Mouse (Mus musculus) spleen, postnatal 10 days (tissue): ENCODE results near the gene Slc9a9.

Experiments
- DNase-seq, 2 experiments: peaks; one replicate each; pipeline ENCODE4 v3.0.0; 2021 to 2022; ENCODE audit warnings: low spot score in 2 of 2

Slc9a9 gene

DNA sequence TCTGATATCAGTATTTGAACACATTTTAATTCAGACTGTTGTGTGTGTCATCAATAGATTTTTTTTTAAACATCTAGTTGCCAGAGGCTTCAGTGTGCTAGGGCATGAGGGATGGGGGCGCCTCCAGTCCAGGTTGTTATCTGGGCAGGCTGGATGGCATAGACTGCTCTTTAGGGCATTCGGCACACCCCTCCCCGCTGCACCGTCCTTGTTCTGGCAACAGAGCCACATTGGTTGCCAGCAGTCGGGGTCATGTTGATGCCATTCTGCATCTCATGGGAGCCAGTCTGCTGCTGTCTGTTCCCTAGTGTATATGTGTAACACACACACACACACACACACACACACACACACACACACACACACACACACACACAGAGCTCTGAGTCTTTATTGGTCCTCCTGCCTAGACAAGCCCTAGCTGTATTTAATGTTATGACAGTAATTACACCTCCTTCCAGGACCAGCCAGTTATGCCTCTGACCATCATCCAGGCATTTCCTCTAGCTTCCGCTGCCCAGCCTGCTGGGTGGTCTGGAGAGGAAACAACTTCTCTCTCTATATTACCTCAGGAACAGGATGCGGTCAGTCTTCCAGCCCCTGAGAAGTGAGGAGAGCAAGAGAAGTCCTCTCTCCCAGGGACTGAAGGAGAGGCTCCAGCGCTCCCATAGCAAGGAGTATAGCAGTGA, 63.0 kb downstream of the Slc9a9 start:
- DNase-seq = no peak

DNA sequence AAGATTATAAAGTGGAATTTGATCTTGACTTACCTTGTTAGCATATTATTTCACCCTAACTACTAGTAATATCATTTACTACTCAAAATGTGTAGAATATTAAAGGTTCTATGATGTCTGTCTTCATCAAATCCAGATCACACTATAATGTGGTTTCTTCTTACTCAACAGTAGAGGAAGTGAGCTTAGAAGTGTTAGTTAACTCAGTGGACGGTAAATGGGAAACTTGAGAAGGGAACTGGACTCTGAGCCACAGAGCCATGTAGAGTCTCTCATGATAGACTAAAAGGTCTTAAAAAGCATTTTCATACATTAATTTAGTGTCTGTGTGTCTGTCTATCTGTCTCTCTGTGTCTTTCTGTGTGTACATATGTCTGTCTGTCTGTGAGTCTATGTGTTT, 64.6 kb downstream of the Slc9a9 start:
- no peak for DNase-seq

DNA sequence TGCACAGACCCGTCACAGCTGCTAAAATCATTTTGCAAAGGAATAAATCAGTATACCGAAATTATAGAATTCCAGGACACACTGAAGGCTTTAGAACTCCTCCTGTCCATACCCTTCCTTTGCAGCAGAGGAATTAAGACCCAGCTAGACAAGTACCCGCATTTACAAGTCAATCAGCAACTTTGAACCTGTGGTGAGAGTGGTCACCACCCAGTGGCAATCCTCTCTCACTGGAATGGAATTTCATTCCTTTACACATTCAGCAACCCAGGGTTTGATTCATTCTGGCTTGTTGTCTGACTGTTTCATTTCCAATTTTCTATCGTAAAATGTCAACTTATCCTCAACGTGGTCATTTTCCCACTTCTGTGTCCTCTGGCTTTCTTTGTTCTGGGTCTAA, 67.5 kb downstream of the Slc9a9 start:
- DNase-seq = no peak

DNA sequence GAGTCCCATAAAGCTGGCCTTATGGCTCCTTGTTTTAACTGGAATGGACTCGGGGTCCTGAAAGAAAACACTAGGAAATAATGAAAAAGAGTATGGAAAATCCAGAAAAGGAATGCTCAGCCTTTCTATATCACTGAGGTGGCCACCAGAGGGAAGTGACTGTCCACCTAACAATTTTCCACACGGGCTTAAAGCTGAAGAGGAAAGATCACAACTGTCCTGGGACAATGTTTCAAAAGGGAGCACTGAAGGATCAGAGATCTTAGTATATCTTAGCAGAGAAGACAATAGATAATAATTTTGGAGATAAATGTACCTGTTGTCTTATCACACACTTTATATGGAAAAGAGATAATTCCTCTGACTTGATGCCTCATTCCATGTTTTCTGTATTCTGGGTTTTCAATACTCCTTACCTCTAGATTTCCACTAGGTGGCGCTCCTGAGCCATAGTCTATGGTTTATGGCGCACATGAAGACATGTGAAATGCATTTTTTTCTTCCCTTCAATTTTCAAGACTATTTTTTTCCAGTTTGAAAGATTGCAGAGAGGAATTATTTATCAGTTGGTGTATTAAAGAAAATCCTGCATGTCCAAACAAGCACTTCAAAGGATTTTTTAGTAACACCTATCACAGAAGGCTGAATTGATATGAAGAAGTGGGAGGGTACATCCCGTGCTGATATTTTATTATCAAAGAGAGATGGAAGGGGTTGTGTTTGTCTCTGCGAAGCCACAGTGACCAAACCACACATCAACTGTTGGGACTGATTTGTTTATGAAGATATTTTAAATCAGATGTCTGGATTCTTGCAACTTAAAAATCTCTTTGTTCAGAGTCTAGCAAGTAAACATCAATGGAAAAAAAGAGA, 69.1 kb downstream of the Slc9a9 start:
- DNase-seq = peak; percentile 13 to 68

DNA sequence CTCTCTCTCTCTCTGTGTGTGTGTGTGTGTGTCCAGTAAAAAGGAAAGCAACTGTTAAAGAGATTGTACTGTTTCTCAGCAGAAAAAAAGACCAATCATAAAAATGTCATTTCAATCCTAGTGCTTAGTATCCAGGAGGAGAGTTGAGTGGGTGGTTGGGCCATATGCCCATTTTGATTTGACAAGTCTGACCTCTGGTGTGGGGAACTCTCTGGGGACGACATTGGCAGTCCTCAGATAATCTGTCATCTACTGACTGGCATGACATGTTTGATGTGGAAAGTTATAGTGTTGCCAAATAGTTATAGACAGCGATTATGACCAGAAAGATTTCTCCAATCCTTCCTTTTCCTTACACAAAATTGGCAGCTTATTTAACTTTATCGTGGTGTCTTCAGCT, 71.1 kb downstream of the Slc9a9 start:
- no peak for DNase-seq

DNA sequence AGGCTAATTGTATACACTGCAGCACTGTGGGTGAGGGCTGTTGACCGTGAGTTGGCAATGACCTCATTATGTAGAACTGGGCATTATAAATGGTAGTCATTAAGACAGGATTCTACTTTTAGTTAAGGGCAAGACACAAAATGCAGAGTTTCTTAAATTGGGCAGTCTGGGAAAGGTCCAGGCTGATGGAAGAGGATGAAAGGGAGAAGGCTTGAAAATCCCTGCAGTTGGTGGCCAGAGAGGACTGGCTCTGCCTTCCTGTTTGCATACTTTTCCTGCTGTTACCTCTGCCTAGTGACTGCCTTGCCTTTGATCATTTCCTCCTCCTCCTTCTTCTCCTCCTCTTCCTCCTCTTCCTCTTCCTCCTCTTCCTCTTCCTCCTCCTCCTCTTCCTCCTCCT, 73.6 kb downstream of the Slc9a9 start:
- DNase-seq = no peak

DNA sequence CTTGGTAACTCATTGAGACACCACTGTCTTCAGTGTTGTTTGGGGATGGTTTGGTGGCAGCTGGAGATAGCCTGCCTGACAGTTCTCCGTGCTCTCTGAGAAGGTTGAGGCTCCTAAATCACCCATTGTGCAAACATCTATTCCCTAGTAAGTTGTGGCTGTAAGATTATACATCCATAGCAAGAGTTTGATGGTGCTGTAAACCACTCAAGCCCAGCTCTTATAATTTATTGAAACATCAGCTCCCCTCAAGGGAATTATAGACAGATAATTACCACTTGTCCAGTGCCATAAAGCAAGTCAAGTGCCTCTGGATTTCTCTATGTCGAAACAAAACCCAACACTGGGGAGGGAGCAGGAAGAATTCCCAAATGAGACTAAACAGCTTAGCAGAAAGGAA, 78.8 kb downstream of the Slc9a9 start:
- DNase-seq = no peak

DNA sequence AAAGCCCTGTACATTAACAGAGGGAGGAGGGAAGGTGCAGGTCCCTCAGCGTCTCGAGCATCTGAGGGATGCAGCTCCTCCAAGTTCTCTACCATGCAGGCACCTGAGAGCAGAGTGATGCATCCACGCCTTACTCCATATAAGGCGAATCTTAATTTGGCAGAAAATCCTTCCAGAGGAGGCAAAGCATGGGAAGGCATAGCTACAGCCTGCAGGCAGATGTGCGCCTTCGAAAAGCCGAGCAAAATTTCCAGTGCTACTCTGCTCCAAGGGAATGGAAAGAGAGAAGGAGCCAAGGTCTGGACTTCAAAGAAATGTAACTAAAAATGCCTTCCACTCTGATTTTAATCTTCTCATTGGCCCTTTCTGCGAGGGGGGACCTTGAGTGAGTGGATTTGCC, 80.5 kb downstream of the Slc9a9 start:
- no peak for DNase-seq

DNA sequence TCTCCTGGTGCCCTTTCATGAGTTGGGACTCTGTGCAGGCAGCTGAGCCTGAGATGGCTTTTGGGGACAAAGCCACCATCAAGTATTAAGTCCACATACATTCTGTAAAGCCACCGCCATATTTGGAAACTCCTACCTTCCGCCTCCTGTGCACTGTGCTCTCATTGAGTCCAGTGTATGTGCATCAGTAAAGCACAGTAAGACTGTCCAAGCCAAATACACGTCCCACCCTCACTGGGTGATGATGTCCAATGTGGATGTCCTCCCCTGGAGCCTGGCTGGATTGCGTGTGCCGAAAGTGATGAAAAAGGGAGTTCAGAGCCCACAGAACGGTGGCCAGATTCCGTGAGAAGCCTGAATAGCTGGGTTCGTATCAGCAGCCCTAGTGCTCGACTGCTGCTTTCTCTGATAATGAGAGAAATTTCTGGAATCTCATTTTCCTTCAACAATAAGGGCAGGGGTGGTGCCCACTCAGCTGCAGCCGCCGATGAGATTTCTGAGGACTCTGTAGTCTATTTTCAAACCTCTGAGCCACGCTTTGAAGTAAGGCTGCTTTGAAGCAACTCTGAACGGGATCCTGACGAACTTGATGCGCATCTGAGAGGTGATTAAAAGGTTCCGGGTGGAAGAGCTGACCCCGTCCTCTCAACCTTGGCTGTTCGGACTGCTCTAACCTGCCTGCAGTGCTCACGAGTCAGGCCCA, 81.4 kb downstream of the Slc9a9 start:
- no peak for DNase-seq

DNA sequence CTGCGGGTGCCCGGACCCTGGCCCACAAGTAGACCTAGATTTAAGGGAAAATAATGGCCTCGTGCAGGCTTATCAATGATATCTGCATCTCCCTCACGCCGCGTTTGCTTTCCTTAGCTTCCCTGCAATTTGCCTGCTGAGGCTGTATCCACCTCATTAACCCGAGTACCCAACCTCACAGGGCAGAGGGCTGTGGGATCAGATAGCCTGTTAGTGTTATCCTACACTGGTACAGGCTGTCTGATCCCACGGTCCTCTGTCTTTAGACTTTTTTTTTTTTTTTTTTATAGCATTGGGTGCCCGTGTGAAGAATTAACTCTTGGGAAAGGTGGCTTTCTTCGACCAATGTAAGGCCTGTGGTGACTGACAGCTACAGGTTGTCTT, 81.9 kb downstream of the Slc9a9 start:
- DNase-seq = no peak

DNA sequence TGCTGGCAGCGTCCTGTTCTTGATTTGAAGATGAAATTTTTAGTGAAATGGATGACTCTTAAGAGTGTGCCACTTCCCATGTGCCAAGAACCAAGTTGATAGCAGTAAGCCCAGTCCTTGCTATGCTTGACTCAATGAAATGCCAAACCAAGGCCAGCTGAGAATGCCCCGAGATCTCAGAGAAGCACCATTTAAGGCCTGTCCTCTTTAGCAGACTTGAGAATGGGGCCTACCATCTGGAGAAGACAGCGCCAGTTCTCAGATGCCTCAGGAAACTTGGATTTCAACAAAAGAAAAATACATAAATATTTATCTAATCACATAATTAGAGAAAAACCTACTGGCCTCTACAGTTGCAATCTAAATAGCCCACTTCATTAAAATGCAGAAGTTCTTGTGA, 82.4 kb downstream of the Slc9a9 start:
- no peak for DNase-seq

DNA sequence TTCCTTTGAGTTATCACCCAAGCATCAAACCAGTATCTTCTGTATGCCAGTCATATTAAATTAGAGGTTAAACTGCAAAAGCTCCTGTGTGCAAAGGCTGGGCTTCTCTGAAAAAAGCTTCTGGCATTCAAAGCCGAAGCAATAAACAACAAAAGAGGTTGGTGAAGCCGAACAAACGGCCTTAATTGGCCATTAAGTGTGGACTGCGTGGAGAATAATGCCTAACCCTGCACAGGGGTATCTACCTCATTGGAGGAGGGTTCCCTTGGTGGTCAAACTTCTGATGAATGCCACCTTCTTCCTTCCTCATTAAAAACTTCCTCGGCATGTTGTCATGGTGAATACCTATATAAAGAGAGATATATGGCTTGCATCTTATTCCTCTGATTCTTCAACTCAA, 90.2 kb downstream of the Slc9a9 start:
- no peak for DNase-seq

DNA sequence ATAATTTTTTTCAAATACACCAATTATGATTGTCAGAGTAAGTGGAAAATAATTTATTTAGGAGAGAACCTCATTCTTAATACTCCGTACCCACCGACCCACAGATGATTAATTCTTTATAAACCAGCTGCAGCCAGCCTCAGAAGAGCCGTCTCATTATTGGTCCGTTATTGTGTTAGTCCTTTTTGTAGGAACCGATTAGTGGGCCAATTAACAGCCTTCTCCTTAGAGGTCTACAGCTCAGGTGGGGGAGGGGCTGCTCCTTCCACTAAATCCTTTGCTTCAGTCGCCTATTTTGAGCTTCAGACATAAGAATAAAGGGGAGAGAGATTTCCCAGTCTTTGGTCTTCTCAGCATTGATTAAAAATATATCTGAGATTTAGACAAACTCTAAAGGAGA, 98.4 kb downstream of the Slc9a9 start:
- no peak for DNase-seq

DNA sequence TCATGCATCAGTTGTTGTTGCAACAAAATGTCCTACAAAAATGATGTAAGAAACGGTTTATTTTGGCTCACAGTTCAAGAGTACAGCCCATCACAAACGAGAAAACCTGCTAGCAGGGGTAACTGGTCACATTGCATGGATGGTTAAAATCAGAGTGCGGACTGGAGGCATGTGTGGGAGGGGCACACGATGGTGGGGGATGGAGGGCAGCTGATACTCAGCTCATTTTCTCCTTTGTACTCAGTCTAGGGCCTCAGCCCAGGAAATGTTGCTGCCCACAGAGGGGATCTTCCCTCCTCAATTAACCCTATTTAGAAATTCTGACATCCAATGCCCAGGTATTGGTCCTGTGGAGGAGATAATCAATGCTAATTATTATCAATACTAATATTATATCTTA, 98.8 kb downstream of the Slc9a9 start:
- DNase-seq = no peak

DNA sequence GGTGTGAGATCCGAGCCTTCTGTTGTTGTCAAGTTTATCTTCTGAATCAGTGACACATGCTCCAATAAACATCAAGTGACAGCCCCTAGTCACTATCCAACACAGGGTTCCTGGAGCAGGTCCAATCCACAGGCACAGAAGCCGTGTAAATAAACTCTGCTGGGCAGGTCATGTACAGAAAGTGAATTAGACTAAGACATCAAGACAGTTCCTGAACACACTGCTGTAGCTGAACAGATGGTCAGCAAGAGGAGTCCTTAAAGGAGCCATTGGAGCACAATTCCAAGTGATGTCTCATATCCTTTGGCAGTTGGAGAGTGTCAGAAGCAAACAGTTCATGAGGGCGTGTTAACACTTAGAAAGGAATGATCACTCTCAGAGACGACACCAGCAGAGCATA, 103.6 kb downstream of the Slc9a9 start:
- DNase-seq = no peak

DNA sequence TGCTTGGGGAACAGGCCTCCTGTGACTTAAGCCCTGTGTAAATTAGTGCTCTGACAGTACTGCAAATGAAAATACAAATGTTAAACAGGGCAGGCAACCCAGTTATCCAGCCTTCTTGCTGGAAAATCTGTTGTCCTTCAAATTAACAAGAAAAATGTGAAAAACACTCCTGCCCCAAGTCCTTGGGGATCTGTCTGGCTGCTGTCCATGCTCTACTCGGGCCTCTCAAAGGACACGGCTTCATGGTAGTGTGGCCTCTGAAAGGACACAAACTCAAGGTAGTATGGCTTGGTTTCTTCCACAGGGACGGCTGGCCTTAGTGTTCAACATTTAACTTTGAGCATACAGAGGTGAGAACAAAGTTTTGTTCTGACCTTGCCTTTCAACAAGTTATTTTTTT, 118.6 kb downstream of the Slc9a9 start:
- no peak for DNase-seq

DNA sequence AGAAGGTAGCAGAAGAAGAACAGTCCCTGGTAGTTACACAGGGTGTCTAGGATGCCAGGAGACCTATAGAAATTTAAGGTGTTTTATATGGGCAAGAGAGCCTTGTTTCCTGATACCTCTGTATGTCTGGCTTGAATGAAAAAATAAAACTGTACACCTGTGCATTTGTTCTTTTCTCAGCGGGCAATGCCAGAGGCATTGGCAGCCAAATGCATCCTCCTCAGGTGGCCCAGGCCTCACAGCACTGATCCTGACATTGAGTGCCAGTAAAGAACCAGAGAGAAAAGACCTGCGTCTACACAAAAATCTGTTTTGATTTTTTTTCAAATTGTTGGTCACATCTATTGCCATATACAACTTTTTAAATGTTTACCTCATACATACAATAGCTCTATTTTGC, 121.3 kb downstream of the Slc9a9 start:
- no peak for DNase-seq

DNA sequence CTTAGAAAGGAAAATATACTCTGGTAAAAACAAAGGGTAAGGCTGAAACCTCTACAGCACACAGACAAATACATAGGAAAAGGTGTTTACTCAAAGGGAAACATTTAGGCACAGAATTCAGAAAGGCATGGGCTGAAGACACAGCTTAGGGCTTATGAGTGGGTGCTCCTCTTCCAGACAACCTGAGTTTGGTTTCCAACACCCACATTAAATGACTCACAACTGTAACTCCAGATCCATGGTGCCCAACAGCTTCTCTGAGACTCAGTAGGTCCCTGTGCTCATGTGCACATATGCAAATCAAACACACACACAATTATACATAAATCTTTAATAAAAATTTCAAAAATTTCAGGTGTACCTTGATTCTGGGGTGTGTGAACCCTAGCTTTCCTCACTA, 133.4 kb downstream of the Slc9a9 start:
- DNase-seq = no peak

DNA sequence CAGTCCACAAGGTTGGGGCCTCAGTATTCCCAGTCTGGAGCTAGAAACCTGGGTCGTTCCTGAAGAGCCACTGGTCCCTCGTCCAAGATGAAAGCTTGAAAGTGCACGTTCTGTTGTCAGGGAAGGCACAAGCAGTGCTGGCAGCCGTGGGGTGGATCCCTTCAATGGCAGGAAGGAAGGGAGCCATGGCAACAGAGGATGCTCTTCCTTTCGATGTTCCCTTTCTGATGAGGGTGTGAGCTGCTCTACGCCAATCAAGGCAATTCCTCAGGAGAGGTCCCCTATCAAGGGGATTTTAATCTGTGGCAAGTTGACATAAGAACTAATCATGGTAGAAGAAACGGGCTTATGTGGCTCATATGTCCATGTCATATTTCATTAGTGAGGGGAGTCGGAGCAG, 135.8 kb downstream of the Slc9a9 start:
- no peak for DNase-seq

DNA sequence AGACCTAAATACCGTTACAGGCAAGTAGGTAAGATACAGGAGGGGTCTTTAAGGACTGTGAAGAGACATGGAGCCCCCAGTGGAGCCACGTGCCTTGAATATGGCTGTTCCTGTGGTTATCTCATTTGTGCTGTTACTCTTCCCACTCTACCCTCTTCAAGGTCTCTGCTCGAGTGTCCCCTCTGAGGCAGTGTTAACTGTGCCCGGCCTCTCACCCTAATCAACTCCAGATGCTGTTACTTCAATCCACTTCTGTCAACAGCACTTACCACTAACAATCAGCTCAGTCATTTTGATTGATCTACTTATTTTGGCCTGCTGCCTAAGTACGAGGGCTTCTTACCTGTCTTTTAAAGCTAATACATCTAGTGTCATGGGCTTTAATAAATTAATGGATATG, 145.8 kb downstream of the Slc9a9 start:
- no peak for DNase-seq

DNA sequence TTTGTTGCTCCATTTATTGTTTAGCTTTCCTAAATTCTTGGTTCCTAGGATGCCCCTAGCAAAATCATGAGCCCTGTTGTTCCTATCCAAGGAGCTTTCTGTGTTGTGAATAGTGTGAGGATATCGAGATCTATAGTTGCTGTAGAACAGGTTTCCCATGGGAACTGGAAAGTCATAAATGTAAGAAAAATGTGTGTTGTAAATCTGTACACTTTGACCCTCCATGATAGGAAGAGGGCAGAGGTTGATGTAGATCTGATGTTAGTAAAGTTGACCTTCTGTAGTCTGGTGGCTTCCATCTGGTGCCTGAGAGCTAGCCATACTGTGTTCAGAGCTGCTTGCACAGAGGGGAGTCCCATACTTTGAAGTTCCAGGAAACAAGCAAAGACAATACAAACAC, 151.6 kb downstream of the Slc9a9 start:
- no peak for DNase-seq

DNA sequence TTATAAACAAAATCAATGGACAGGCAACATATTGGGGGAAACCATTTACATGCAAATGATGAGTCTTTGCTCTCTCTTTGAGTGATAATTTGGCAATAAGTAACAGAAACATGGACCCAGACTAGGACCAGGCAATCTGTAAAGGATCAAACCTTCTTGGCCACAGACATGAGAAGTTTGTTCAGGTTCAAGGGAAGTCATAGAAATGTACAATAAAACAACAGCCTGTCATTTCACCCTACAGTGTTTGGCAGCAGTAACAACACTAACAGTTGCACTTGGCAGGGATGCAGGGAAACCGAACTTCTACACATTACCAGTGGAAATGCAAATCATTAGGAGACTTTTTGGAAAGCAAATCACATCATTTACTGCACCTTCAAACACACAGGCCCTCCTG, 164.1 kb downstream of the Slc9a9 start:
- DNase-seq = no peak

DNA sequence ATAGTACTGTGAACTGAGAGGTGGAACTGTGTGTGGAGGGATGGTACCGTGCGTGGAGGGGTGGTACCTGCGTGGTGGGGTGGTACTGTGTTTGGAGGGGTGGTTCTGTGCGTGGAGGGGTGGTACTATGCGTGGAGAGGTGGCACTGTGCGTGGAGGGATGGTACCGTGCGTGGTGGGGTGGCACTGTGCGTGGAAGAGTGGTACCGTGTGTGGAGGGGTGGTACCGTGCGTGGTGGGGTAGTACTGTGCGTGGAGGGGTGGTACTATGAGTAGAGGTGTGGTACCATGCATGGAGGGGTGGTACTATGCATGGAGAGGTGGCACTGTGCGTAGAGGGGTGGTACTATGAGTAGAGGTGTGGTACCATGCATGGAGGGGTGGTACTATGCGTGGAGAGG, 167.7 kb downstream of the Slc9a9 start:
- no peak for DNase-seq
